In genomic region chr2:32421851-32422251, GRCm38 (mm10) we compare ENCODE assay signal across 17 mouse cellular contexts. TPM values are rescaled to one million over a fixed set of nuclear protein-coding genes. Genes with fewer than 3 reads are reported as not detected.
DNase-seq lines count a peak whose midpoint lies in the region; ATAC-seq lines count a peak whose summit lies in the region.
"Had no signal": no experiment of that assay in that cellular context is flagged by ENCODE, and none has a peak within 500 bp of the region (broad histone marks: within the 10 kb centered on the region; RNA-seq: fewer than 3 reads in every experiment).

No protein-coding gene starts in this region.

- DNase-seq in gastrocnemius, postnatal 25 days, result peak; percentile 69
- DNase-seq in gastrocnemius, postnatal 4 days (ENCODE audit: low spot score in 2 of 2), result no peak
- peak; percentile 93 for DNase-seq in kidney, adult 9 months
- no peak for DNase-seq in limb, embryonic 10.5 days (ENCODE audit: low spot score)
- DNase-seq in right cerebral cortex, postnatal 4 days, result no peak
- DNase-seq: cerebellum, postnatal 36 days; layer of hippocampus, postnatal 36 days; left cerebral cortex, postnatal 4 days; lung, adult 2 months; right cerebral cortex, postnatal 14 days; thymus, adult 18-20 months had no signal

- H3K9ac ChIP-seq in liver, embryonic 16.5 days (ENCODE audit: low read depth, low read length), result no peak overlapping the region
- H3K9ac ChIP-seq in liver, embryonic 12.5 days, result no peak overlapping the region
- H3K9ac ChIP-seq in midbrain, embryonic 15.5 days, result no peak overlapping the region
- H3K9ac ChIP-seq: hindbrain, embryonic 14.5 days; neural tube, embryonic 12.5 days had no signal

- peaks cover 36% of the 10 kb centered on the region for H3K4me1 ChIP-seq in liver, embryonic 16.5 days (ENCODE audit: control insufficient read depth, low read depth, low read length)
- H3K4me1 ChIP-seq in liver, embryonic 12.5 days, result peaks cover 52% of the 10 kb centered on the region
- peaks cover 36% of the 10 kb centered on the region for H3K4me1 ChIP-seq in limb, embryonic 10.5 days
- H3K4me1 ChIP-seq in midbrain, embryonic 15.5 days, result peaks cover 24% of the 10 kb centered on the region

- no peaks in the 10 kb centered on the region for H3K9me3 ChIP-seq in liver, embryonic 16.5 days (replicated peaks; ENCODE audit: control insufficient read depth, low read length)
- H3K9me3 ChIP-seq in liver, embryonic 12.5 days (replicated peaks), result no peaks in the 10 kb centered on the region
- H3K9me3 ChIP-seq in limb, embryonic 10.5 days (replicated peaks), result no peaks in the 10 kb centered on the region
- H3K9me3 ChIP-seq in midbrain, embryonic 15.5 days, result no peaks in the 10 kb centered on the region
- H3K9me3 ChIP-seq: neural tube, embryonic 12.5 days had no signal

- 78% methylated on average over 6 of the region's 6 CpGs for WGBS in liver, embryonic 16.5 days (ENCODE audit: insufficient replicate concordance)
- 85% methylated on average over 6 of the region's 6 CpGs for WGBS in liver, embryonic 12.5 days (ENCODE audit: insufficient replicate concordance)
- 95% methylated on average over 6 of the region's 6 CpGs for WGBS in limb, embryonic 10.5 days
- 94% methylated on average over 6 of the region's 6 CpGs for WGBS in midbrain, embryonic 15.5 days

- no peak for ATAC-seq in liver, embryonic 16.5 days (ENCODE audit: low read depth)
- ATAC-seq in liver, embryonic 12.5 days, result no peak
- no peak for ATAC-seq in midbrain, embryonic 15.5 days (replicated peaks)

- H3K27me3 ChIP-seq in liver, embryonic 16.5 days (ENCODE audit: control insufficient read depth, insufficient read depth, low read depth, low read length), result no peaks in the 10 kb centered on the region
- no peaks in the 10 kb centered on the region for H3K27me3 ChIP-seq in liver, embryonic 12.5 days (replicated peaks)
- no peaks in the 10 kb centered on the region for H3K27me3 ChIP-seq in limb, embryonic 10.5 days (ENCODE audit: low read depth, poor library complexity, severe bottlenecking)
- H3K27me3 ChIP-seq in midbrain, embryonic 15.5 days (replicated peaks), result no peaks in the 10 kb centered on the region
- H3K27me3 ChIP-seq: neural tube, embryonic 12.5 days had no signal

- no peak overlapping the region for H3K27ac ChIP-seq in liver, embryonic 16.5 days (ENCODE audit: low read length)
- no peak overlapping the region for H3K27ac ChIP-seq in liver, embryonic 12.5 days
- H3K27ac ChIP-seq in limb, embryonic 10.5 days, result peak overlapping the region; percentile 32; the same call in 1 of the 2 replicates
- H3K27ac ChIP-seq in midbrain, embryonic 15.5 days, result no peak overlapping the region
- H3K27ac ChIP-seq: hindbrain, embryonic 14.5 days; neural tube, embryonic 12.5 days had no signal

- 0 out of 2 replicates have a peak overlapping the region, but pooled peaks have one; percentile 12 for H3K4me2 ChIP-seq in liver, embryonic 16.5 days (ENCODE audit: low read depth, low read length)
- H3K4me2 ChIP-seq in liver, embryonic 12.5 days, result no peak overlapping the region
- H3K4me2 ChIP-seq in midbrain, embryonic 15.5 days, result no peak overlapping the region
- H3K4me2 ChIP-seq: hindbrain, embryonic 14.5 days; neural tube, embryonic 12.5 days had no signal

- H3K4me3 ChIP-seq in liver, embryonic 16.5 days (ENCODE audit: low read depth, low read length), result no peak overlapping the region
- no peak overlapping the region for H3K4me3 ChIP-seq in liver, embryonic 12.5 days
- H3K4me3 ChIP-seq in limb, embryonic 10.5 days, result no peak overlapping the region
- H3K4me3 ChIP-seq in midbrain, embryonic 15.5 days, result no peak overlapping the region
- H3K4me3 ChIP-seq: neural tube, embryonic 12.5 days had no signal

- peaks cover 9% of the 10 kb centered on the region for H3K36me3 ChIP-seq in liver, embryonic 16.5 days (ENCODE audit: control insufficient read depth, insufficient read depth)
- H3K36me3 ChIP-seq in liver, embryonic 12.5 days, result peaks cover 45% of the 10 kb centered on the region
- peaks cover 57% of the 10 kb centered on the region for H3K36me3 ChIP-seq in limb, embryonic 10.5 days
- peaks cover 41% of the 10 kb centered on the region for H3K36me3 ChIP-seq in midbrain, embryonic 15.5 days (replicated peaks)

RNA-seq across cellular contexts. Expression of gene Ptges2, which starts 26.2 kb away (rescaled TPM):
- 10 to 100 TPM; 42.2 to 49.3 TPM for total RNA-seq in gastrocnemius, postnatal 25 days (2021)
- total RNA-seq in gastrocnemius, postnatal 4 days (2021), result 10 to 100 TPM; 35.1 to 41.4 TPM
- polyA plus RNA-seq in liver, embryonic 16.5 days (2015; fragmentation: Nextera tagmentation; extraction: Ambion mirVana), result 9.4 and 11.0 TPM in 2 replicates
- 19.3 and 21.1 TPM in 2 replicates for polyA plus RNA-seq in liver, embryonic 12.5 days (2016; fragmentation: Nextera tagmentation; extraction: Ambion mirVana)
- polyA plus RNA-seq in limb, embryonic 10.5 days (2016; fragmentation: Nextera tagmentation; extraction: Ambion mirVana), result 32.7 and 37.0 TPM in 2 replicates
- polyA plus RNA-seq in midbrain, embryonic 15.5 days (2015; fragmentation: Nextera tagmentation; extraction: Ambion mirVana), result 51.3 and 54.2 TPM in 2 replicates

RNA-seq across cellular contexts. Expression of gene Naif1, which starts 28.4 kb away (rescaled TPM):
- total RNA-seq in gastrocnemius, postnatal 25 days (2021), result 1 to 10 TPM; 1.6 to 2.0 TPM
- 1 to 10 TPM; 3.9 to 4.0 TPM for total RNA-seq in gastrocnemius, postnatal 4 days (2021)
- polyA plus RNA-seq in liver, embryonic 16.5 days (2015; fragmentation: Nextera tagmentation; extraction: Ambion mirVana), result 1.9 and 2.0 TPM in 2 replicates
- 2.9 and 3.2 TPM in 2 replicates for polyA plus RNA-seq in liver, embryonic 12.5 days (2016; fragmentation: Nextera tagmentation; extraction: Ambion mirVana)
- polyA plus RNA-seq in limb, embryonic 10.5 days (2016; fragmentation: Nextera tagmentation; extraction: Ambion mirVana), result 5.9 and 7.3 TPM in 2 replicates
- polyA plus RNA-seq in midbrain, embryonic 15.5 days (2015; fragmentation: Nextera tagmentation; extraction: Ambion mirVana), result 5.7 and 5.9 TPM in 2 replicates

RNA-seq across cellular contexts. Expression of gene Slc25a25, which starts 29.4 kb away (rescaled TPM):
- total RNA-seq in gastrocnemius, postnatal 25 days (2021), result 10 to 100 TPM; 19.2 to 68.3 TPM
- total RNA-seq in gastrocnemius, postnatal 4 days (2021), result 10 to 100 TPM; 14.0 to 25.1 TPM
- 9.5 and 9.7 TPM in 2 replicates for polyA plus RNA-seq in liver, embryonic 16.5 days (2015; fragmentation: Nextera tagmentation; extraction: Ambion mirVana)
- polyA plus RNA-seq in liver, embryonic 12.5 days (2016; fragmentation: Nextera tagmentation; extraction: Ambion mirVana), result 11.4 and 11.9 TPM in 2 replicates
- 30.8 and 33.0 TPM in 2 replicates for polyA plus RNA-seq in limb, embryonic 10.5 days (2016; fragmentation: Nextera tagmentation; extraction: Ambion mirVana)
- polyA plus RNA-seq in midbrain, embryonic 15.5 days (2015; fragmentation: Nextera tagmentation; extraction: Ambion mirVana), result 55.3 and 60.1 TPM in 2 replicates

RNA-seq across cellular contexts. Expression of gene Lcn2, which starts 33.8 kb away (rescaled TPM):
- total RNA-seq in gastrocnemius, postnatal 25 days (2021), result 1 to 10 TPM; 1.4 to 2.1 TPM
- total RNA-seq in gastrocnemius, postnatal 4 days (2021), result 1 to 10 TPM; 3.0 to 4.4 TPM
- polyA plus RNA-seq in liver, embryonic 16.5 days (2015; fragmentation: Nextera tagmentation; extraction: Ambion mirVana), result 212 and 273 TPM in 2 replicates
- polyA plus RNA-seq in liver, embryonic 12.5 days (2016; fragmentation: Nextera tagmentation; extraction: Ambion mirVana), result 15.2 and 17.7 TPM in 2 replicates
- polyA plus RNA-seq in limb, embryonic 10.5 days (2016; fragmentation: Nextera tagmentation; extraction: Ambion mirVana), result not detected in 2 replicates
- 0.44 and 0.83 TPM in 2 replicates for polyA plus RNA-seq in midbrain, embryonic 15.5 days (2015; fragmentation: Nextera tagmentation; extraction: Ambion mirVana)
- total RNA-seq: ES-E14 had no signal

RNA-seq across cellular contexts. Expression of gene 1110008P14Rik, which starts 40.1 kb away (rescaled TPM):
- total RNA-seq in gastrocnemius, postnatal 25 days (2021), result 10 to 100 TPM; 35.2 to 39.7 TPM
- total RNA-seq in gastrocnemius, postnatal 4 days (2021), result 10 to 100 TPM; 56.4 to 58.6 TPM
- 20.2 and 21.6 TPM in 2 replicates for polyA plus RNA-seq in liver, embryonic 16.5 days (2015; fragmentation: Nextera tagmentation; extraction: Ambion mirVana)
- 36.2 and 40.6 TPM in 2 replicates for polyA plus RNA-seq in liver, embryonic 12.5 days (2016; fragmentation: Nextera tagmentation; extraction: Ambion mirVana)
- 36.3 and 37.0 TPM in 2 replicates for polyA plus RNA-seq in limb, embryonic 10.5 days (2016; fragmentation: Nextera tagmentation; extraction: Ambion mirVana)
- 116 and 117 TPM in 2 replicates for polyA plus RNA-seq in midbrain, embryonic 15.5 days (2015; fragmentation: Nextera tagmentation; extraction: Ambion mirVana)

Comparison
In these comparisons a context has a peak if more than half of its experiments do, and no peak if none do; other contexts are left out.
1. DNase-seq: peak in gastrocnemius, postnatal 25 days (single experiment) and kidney, adult 9 months (single experiment); none in gastrocnemius, postnatal 4 days (0 of 2), limb, embryonic 10.5 days (single experiment) and right cerebral cortex, postnatal 4 days (single experiment).